Mouse (Mus musculus) forelimb bud, embryonic 11.5 days (tissue): Measurements from ENCODE around the gene Sarm1.
A peak's percentile ranks its signal among the peaks of the same experiment; 100 is the strongest.
"Not testable (repeated sequence)": the region's sequence is repeated elsewhere in the genome, so short reads cannot be mapped to it uniquely, and the experiment has no call there.

ENCODE experiments used
- DNase-seq: peaks from one replicate; pipeline ENCODE4 v3.0.0-alpha.2; 2012; ENCODE audit warnings: low read depth, low spot score

The Sarm1 gene

GRCm38 (mm10) chr11:78497544-78498522 is at the start of gene Sarm1:
TSS of gene Sarm1 (minus strand) at chr11:78497754.
- peak; percentile 95 for DNase-seq

DNA sequence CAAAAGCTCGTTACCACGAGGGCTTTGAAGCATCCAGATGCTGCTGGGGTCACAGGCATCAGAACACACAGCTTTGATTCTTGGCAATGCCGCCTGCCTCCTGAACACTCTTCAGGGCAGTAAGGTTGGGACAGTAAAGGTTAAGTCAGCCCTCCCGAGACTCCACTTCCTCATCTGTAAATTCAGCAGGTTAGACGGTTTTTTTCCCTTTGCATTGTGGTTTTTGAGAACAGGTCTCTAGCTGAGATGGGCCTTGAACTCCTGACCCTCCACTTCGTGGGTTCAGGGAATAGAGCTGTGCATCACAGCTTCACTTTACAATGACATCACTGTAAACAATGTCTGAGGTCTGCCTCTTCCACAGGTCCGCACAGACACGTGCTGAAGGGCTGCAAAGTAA is 47.6 kb upstream of the Sarm1 start:
- no peak for DNase-seq

DNA sequence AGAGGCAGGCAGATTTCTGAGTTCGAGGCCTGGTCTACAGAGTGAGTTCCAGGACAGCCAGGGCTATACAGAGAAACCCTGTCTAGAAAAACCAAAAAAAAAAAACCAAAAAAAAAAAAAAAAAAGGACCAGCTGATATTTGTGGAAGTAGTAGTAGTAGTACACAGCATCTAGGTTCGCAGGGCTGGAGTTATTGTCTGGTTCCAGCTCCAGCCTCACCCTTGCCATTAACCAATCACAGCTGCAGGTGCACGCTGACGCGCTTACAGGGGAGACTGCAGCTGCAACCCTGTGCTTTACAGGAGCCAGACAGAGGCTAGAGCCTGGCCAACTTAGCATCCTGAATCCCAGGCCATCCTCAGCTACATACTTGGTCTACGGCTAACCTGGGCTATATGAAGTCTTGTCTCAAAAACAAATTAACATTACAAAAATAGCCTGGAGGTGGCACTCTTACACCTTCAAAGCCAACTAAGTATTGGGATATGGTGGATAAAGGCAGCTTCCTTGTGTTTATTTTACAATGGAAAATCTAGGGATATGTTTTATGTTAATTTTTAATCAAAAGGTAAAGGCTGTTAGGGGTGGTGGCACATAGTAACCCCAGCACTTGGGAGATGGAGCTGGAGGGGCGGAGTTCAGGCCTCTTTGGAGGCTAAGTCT is 47.0 kb upstream of the Sarm1 start:
- DNase-seq: no peak

GRCm38 (mm10) chr11:78540358-78540757 is 42.8 kb upstream of the Sarm1 start:
- DNase-seq: no peak

DNA sequence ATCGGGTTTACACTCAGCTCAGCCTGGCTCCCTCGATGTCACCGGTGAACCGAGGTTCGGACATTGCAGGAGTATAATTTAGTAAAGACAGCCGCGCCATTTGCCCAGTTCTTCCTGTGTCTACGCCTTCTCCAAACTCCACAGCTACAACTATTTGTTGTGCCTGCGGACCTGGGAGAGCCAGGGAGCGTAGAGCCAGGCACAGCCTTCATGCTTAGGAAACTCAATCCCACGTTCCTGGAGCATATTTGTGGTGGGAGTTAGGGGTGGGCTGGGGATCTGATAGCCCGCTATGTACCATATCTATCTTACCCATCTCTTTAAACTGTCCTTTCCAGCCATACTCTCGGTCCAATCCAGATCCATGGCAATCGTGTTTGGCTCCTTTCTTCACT is 39.1 kb upstream of the Sarm1 start:
- DNase-seq: no peak

GRCm38 (mm10) chr11:78536080-78536689 is 38.6 kb upstream of the Sarm1 start, which contains the start of the genes Tnfaip1 and Ift20:
TSS of gene Tnfaip1 (minus strand) at chr11:78536332.
TSS of gene Ift20 (plus strand) at chr11:78536361.
- DNase-seq: peak; percentile 98

DNA sequence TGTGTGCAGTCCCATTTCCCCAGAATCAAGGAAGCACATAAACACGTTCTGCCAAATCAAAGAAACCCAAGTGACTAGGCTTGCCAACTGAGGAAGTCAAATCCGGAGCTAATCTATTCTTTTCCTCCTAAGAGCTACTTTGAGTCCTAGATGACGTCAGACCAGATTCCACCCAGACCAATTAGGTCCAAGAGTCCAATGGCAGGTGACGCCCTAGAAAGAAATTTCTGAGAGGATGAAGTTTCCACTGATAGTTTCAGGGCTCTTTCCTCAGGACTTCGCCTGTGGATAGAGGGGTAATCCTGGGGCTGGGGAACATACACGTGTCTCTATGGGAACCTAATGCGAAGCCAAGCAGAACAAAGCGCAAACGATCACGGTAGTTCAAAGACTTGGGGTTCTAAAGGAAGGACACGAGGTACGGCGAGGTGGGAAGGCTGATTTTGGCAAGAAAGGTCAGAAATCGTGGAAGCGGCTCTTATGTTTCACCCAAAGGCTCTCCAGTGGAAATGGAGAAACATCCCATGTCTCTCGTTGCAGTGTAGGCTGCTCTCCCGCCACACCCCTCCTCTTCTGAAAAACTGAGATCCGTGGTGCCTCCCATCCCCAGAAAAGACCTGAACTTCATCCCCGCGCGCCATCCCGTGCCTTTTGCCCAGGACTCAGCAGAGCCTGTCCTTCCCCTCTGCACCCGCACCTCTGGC is 38.0 kb upstream of the Sarm1 start:
- peak; percentile 62 for DNase-seq

DNA sequence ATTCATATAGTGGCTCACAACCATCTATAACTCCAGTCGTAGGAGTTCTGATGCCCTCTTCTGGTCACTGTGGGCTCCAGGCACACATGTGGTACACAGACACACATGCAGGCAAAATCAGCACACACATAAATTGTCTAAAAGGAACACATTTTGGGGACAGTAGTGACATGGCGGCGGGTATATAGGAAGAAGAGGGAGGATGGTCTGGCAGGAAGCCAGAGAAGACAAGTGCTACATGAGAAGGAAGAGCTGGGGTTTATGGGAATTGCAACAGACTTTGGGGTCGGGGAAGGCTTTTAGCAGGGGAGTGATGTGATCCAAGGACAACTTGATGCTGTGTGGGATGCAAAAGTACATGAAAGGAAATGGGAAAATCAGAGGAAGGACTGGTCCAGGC is 37.0 kb upstream of the Sarm1 start:
- DNase-seq: no peak

GRCm38 (mm10) chr11:78531515-78531914 is 34.0 kb upstream of the Sarm1 start:
- DNase-seq: not testable (repeated sequence)

- DNase-seq: no peak
Measured at GRCm38 (mm10) chr11:78531046-78531445, 33.5 kb upstream of the Sarm1 start.

- DNase-seq: no peak
Measured at GRCm38 (mm10) chr11:78530001-78530400, 32.4 kb upstream of the Sarm1 start.

- DNase-seq: no peak
Measured at GRCm38 (mm10) chr11:78528714-78529113, 31.2 kb upstream of the Sarm1 start.

DNA sequence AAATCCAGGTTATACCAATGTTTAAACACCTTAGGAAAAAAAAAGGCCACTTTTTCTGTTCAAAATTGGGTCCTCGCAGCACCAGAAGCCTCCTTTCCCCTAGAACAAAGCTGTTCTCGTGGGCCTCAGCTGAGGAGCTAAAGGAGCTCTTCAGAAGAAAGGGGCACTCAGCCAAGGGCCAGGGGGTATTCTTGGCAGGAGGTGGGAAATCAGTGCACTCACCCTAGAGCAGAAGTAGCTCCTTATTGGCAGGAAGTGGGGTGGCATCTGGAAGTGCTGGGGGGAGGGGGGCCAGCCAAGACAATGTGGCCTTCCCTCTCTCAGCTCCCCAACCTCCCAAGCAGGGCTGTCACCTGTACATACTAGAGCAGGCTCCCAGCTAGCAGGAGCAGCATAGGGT is 27.3 kb upstream of the Sarm1 start:
- no peak for DNase-seq

DNA sequence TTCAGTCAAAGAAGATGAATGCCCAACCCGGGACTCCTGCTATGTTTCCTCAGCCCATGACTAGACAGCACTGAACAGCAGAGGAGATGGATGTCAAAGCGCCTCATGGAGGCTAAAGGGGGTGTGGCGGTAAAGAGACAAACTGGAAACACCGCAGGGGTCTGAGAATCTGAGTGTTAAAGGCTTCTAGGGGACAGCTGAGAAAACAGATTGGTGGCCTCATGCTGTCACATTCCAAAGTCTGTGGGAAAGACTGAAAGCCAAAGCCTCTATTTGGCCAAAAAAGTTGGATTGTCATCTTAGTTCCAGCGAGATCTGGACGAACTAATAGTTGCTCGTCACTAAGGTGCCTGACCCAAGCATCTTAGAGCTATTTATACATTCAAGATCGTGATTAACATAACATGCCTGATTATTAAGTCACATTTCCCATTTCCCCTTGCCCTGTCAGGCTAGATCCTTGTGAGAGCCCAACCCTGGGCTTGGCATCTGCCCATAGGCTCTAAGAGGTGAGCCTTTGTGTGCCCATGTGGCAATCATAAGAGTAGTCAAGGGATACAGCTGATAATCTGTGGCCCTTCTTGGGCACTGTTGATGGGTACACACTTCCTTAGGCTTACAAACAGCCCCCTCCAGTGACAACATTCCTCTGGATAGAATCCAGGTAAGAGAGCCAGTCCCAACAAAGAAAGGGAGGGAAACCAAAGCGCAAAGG is 25.8 kb upstream of the Sarm1 start:
- no peak for DNase-seq

DNA sequence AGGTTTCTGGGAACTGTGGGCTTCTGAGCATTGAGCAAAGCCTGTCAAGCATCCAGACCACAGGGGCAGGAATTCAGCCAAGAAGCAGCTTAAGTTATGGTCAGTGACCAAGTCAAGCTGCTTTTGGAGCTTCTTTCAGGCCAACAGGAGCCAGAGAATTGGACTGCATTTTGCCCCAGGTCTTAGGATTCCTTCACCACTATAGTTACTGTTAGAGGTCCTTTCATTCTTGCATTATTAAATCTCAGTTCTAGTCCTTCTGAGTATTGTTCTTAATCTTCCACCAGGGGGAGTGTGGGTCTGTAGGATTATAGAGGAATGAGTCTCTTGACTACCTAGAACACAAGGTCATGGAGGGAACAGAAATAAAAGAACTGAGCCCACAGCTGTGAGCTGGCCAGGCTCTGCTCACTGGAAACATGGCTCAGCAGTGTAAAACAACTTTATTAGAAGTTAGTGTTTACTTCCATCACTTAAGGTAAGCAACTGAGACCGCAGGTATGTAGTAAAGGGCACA is 25.0 kb upstream of the Sarm1 start:
- no peak for DNase-seq

DNA sequence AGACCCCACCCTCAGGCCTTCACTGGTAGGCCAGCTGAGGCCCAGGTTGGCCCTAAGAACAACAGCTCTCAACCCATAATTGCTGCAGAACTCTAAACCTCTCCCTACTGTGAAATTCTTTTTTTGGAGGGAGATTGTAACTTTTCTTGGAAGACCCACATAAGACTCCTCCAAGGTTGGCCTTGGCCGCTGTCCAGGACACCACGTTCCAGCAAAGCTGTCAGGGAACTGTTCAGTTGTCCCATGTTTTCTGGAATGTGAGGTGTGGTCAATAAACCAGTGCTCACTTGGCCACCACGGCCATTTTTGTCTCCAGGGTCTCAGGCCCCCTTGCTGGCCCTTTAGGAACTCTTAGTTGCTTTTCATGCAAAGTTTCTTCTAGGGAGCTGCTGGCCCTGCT is 24.3 kb upstream of the Sarm1 start:
- DNase-seq: no peak

DNA sequence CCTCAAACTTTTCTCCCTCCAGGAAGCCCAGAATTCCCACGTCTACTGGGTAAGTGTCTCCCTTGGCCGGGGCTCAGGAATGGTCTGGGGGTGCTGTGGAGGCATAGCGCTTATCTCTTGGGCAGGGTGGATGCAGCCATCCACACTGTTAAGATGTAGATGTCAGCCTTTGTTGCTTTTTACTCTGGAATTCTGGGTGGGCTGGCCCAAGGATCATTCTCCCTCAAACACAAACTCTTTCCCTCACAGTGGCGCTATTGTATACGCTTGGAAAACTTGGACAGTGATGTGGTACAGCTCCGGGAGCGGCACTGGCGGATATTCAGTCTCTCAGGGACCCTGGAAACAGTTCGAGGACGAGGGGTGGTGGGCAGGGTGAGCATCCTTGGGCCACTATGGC is 21.4 kb upstream of the Sarm1 start:
- DNase-seq: no peak

DNA sequence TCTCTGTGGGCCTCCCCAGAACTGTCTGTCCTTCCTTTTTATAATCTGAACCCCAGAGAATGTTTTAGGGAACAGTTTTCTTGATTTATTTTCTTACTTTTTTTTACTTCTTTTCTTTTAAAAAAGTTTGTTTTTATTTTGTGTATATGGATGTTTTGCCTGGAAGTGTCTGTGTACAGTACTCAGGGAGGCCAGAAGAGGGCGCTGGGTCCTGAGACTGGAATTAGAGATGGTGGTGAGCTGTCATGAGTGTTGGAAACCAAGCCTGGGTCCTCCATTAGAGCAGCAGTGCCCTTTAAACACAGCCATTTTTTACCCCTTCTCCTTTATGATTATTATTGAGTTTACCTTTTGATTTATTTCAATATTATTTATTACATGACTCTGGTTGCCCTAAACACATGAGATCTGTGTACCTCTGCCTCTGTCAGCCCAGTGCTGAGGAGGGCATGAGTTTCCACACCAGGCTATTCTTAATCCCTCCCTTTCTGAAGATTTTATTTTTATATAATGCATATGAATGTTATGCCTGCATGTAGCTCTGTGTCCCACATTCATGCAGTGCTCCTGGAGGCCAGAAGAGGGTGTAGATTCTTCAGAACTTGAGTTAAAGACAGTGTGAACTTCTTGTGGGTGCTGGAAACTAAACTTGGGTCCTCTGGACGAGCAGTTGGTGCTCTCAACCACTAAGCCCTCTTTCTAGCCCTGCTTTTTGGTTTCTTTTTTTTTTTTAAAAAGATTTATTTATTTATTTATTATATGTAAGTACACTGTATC is 18.2 kb upstream of the Sarm1 start:
- no peak for DNase-seq

GRCm38 (mm10) chr11:78513106-78513790 is 15.7 kb upstream of the Sarm1 start:
- no peak for DNase-seq
